Mouse (Mus musculus) 3T3-L1 (cell line): ENCODE results near the gene Gatb.

Source experiments
- DNase-seq: peaks from one replicate; pipeline ENCODE4 v3.0.0-alpha.2; 2015; ENCODE audit warnings: low read depth, low spot score

Gatb gene

GRCm38 (mm10) chr3:85592640-85593252 is 18.8 kb downstream of the Gatb start:
- no peak for DNase-seq

- no peak for DNase-seq
These were observed 20.5 kb downstream of the Gatb start for GRCm38 (mm10) chr3:85594452-85594851.

- DNase-seq, result no peak
These were observed 25.6 kb downstream of the Gatb start for GRCm38 (mm10) chr3:85599526-85599925.

- DNase-seq, result no peak
These were observed 28.0 kb downstream of the Gatb start for GRCm38 (mm10) chr3:85601841-85602305.

GRCm38 (mm10) chr3:85603811-85604210 is 29.9 kb downstream of the Gatb start:
- DNase-seq, result no peak

- no peak for DNase-seq
These were observed 33.0 kb downstream of the Gatb start for GRCm38 (mm10) chr3:85606912-85607311.

- DNase-seq, result no peak
These were observed 33.8 kb downstream of the Gatb start for GRCm38 (mm10) chr3:85607753-85608152.

- no peak for DNase-seq
These were observed 42.5 kb downstream of the Gatb start for GRCm38 (mm10) chr3:85616389-85616788.

- DNase-seq, result no peak
These were observed 45.0 kb downstream of the Gatb start for GRCm38 (mm10) chr3:85618885-85619284.

GRCm38 (mm10) chr3:85619345-85619744 is 45.4 kb downstream of the Gatb start:
- no peak for DNase-seq

- DNase-seq, result peak; percentile 54
These were observed 45.8 kb downstream of the Gatb start for GRCm38 (mm10) chr3:85619751-85620150.

GRCm38 (mm10) chr3:85629895-85630510 is 56.1 kb downstream of the Gatb start:
- DNase-seq, result peak; percentile 82

GRCm38 (mm10) chr3:85633733-85634132 is 59.8 kb downstream of the Gatb start:
- DNase-seq, result peak; percentile 14

- DNase-seq, result peak; percentile 23
These were observed 60.6 kb downstream of the Gatb start for GRCm38 (mm10) chr3:85634389-85635125.

GRCm38 (mm10) chr3:85635126-85635419 is 61.2 kb downstream of the Gatb start:
- DNase-seq, result peak; percentile 73

- peak; percentile 75 for DNase-seq
These were observed 61.7 kb downstream of the Gatb start for GRCm38 (mm10) chr3:85635591-85635990.

- peak; percentile 54 for DNase-seq
These were observed 63.0 kb downstream of the Gatb start for GRCm38 (mm10) chr3:85636716-85637447.

GRCm38 (mm10) chr3:85641751-85642150 is 67.8 kb downstream of the Gatb start:
- no peak for DNase-seq

- no peak for DNase-seq
These were observed 70.9 kb downstream of the Gatb start for GRCm38 (mm10) chr3:85644814-85645213.

GRCm38 (mm10) chr3:85645517-85646004 is 71.6 kb downstream of the Gatb start:
- no peak for DNase-seq

GRCm38 (mm10) chr3:85649176-85649575 is 75.3 kb downstream of the Gatb start:
- DNase-seq, result no peak
